Mouse (Mus musculus) embryonic stem cell, embryonic (primary cell): ENCODE measurements around the gene Mafg.

ENCODE experiments used
- CTCF ChIA-PET, 4 experiments: fragments of 300-600 bp in 2 of 4; fragments of 350-600 bp in 2 of 4; sonication (Branson Sonifier 250); formaldehyde crosslinking; loops; one replicate each; lab custom pipeline; 2022; ENCODE audit warnings: inconsistent platforms in 2 of 4; lab: Charles Lee
- POLR2A ChIA-PET, 4 experiments: fragments of 300-600 bp in 2 of 4; fragments of 350-600 bp in 2 of 4; sonication (Branson Sonifier 250); formaldehyde crosslinking; loops; one replicate each; lab custom pipeline; 2022; ENCODE audit warnings: antibody characterized with exemption in 4 of 4, inconsistent platforms in 1 of 4; lab: Charles Lee

Mafg gene

DNA sequence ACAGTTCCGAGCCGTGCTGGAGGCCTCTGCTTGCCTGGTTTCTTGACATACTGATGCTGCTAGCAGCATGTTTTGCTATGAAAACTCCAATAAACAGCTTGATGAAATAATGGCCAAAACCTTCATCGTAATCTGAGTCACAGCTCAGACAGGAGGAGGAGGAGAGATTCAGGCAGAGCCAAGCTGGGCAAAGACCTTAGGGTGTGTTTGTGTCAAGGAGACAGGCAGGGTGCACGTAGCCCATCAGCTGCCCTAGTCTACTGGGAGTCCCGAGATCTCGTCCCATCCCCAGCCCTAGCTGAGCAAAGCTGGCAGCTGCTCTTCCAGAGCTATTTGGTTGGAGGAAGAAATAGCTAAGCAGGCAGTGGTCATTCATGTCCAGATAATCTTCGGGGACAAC is 27.7 kb downstream of the Mafg start:
- ChIA-PET CTCF (interaction anchor here in 3 of 4 experiments (0.6 to 3.1 kb wide), 4 partner anchors 11 to 117 kb away, joined by 3 to 7 read pairs (median 4); no protein-coding TSS in a partner anchor), POLR2A (interaction anchor here in 3 of 4 experiments (0.6 to 8.3 kb wide), 25 partner anchors 9 to 252 kb away, joined by 3 to 149 read pairs (median 5); partner anchors contain the start of genes P4hb (in 2 of the 3), Alyref (in 1 of the 3), Anapc11 (in 1 of the 3) and Mafg (in 1 of the 3))

GRCm38 (mm10) chr11:120603545-120603944 is 29.9 kb downstream of the Mafg start:
- POLR2A ChIA-PET, result interaction anchor here in 3 of 4 experiments (0.6 to 1.9 kb wide), 10 partner anchors 9 to 41 kb away, joined by 3 to 5 read pairs (median 3); partner anchors contain the start of genes Arhgdia (in 1 of the 3), P4hb (in 1 of the 3) and Pycr1 (in 1 of the 3)
- CTCF ChIA-PET, result interaction anchor here in 1 of 4 experiments (0.6 kb wide), 1 partner anchor 333 kb away, joined by 7 read pairs; no protein-coding TSS in a partner anchor

DNA sequence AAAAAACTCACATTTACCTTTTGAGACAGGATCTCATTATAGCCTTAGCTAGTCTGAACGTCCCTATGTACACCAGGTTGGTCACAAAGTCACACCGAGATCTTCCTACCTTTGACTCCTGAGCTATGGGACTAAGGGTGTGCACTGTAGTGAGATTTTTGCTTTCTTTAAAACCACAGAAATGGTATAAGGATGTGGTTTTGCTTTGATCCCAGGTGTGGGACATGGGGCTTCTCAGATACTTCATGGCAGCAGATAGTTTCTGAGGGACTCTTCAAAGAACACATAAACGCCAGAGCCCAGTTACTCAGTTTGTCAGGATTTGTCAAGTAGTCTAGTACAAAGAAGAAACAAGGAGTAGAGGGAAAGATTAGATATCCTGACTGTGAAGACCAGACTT is 32.7 kb downstream of the Mafg start:
- CTCF ChIA-PET, result interaction anchor here in 1 of 4 experiments (0.6 kb wide), 1 partner anchor 16 kb away, joined by 3 read pairs; no protein-coding TSS in a partner anchor

DNA sequence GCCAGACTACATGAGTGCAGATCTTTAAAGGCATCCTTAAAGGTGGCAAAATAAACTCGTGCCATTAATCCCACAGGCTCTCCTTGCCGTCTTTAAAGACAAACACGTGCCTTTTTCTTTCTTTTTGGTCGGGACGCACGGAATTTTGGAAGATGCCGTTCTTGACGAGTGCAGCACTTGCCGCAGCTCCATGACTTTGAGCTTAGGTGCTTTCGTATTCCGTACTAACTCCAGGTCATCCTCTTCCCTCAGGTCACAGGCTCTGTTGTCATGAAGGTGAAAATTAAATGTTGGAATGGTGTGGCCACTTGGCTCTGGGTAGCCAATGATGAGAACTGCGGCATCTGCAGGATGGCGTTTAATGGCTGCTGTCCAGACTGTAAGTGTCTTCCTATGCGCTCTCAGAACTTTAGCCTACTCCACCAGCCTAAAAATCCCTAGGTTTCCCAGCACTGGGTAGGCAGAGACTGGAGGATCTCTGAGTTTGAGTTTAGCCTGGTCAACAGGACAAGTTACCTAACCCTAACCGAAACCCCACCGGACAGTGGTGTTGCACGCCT is 34.3 kb downstream of the Mafg start:
- ChIA-PET POLR2A (interaction anchor here in 3 of 4 experiments (0.6 to 12.3 kb wide), 16 partner anchors 9 to 348 kb away, joined by 3 to 215 read pairs (median 4); partner anchors contain the start of genes Npb (in 2 of the 3), P4hb (in 2 of the 3), Arhgdia (in 1 of the 3) and Mafg (in 1 of the 3)), CTCF (no interaction called here)

More for the DNA sequence above, 32.7 kb downstream of the Mafg start:
- POLR2A ChIA-PET, result interaction anchor here in 2 of 4 experiments (0.7 to 1.5 kb wide), 4 partner anchors 9 to 1601 kb away, joined by 3 to 5 read pairs (median 3); no protein-coding TSS in a partner anchor

- POLR2A ChIA-PET, result interaction anchor here (0.5 to 12.3 kb wide), 37 partner anchors 8 to 1687 kb away, joined by 3 to 215 read pairs (median 4); partner anchors contain the start of genes P4hb (in 3 of the 4), Mafg (in 2 of the 4), Npb (in 2 of the 4) and Arhgdia (in 1 of the 4)
- CTCF ChIA-PET, result interaction anchor here in 1 of 4 experiments (1.5 kb wide), 1 partner anchor 19 kb away, joined by 6 read pairs; no protein-coding TSS in a partner anchor
Measured at GRCm38 (mm10) chr11:120598283-120598989, 35.0 kb downstream of the Mafg start, which contains the start of the genes Alyref and Anapc11. TSS of gene Alyref (minus strand) at chr11:120598365. TSS of gene Anapc11 (plus strand) at chr11:120598421.

DNA sequence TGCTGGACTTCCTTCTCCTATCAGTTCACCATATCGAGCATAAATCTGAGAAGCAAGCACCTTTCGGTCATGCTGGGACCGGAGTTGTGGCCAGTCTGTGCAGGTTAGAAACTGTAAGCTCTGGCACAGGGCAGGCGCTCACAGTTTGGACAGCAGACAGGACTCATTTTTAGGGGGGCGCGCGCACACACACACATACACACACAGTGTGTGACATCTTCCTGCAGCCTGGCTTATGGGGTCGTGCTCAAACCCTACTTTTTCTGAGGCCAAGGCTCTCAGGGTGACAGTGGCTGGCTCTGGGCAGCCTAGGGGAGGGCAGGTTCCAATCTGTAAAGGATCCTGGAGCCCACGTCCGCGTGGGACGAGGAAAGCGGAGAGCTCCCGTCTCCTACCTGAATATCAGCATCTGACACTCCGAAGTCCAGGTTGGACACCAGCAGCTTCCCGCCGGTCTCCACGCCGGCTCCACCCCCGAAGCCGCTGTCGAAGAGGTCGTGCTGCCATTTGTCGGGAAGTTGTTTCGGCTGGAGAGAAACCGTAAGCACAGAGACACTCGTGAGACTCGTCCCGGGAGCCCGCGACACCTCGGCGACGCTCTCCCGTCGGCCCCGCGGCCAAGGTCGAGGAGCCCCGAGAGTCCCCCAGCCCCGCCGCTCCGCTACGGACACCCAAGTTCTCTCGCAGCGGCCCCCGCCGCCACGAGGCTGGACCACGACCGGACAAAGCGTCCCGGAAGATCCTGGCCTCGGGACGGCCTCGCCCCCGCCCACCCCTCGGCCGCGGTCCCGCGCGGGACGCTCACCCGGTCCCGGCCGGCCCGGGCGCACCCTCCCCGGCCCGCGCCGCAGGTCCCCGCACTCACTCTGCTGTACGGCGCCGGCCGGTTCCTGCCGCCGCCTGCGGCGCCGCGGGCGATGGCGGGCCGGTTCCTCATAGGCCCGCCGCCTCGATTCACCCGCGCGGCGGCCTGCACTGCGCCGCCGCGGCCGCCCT is 35.9 kb downstream of the Mafg start:
- ChIA-PET POLR2A (interaction anchor here (0.5 to 12.3 kb wide), 45 partner anchors 9 to 550 kb away, joined by 3 to 215 read pairs (median 5); partner anchors contain the start of genes P4hb (in 3 of the 4), Mafg (in 2 of the 4), Npb (in 2 of the 4) and Arl16 (in 1 of the 4)), CTCF (interaction anchor here in 2 of 4 experiments (0.9 to 1.5 kb wide), 4 partner anchors 12 to 18 kb away, joined by 3 to 6 read pairs (median 4); no protein-coding TSS in a partner anchor)

DNA sequence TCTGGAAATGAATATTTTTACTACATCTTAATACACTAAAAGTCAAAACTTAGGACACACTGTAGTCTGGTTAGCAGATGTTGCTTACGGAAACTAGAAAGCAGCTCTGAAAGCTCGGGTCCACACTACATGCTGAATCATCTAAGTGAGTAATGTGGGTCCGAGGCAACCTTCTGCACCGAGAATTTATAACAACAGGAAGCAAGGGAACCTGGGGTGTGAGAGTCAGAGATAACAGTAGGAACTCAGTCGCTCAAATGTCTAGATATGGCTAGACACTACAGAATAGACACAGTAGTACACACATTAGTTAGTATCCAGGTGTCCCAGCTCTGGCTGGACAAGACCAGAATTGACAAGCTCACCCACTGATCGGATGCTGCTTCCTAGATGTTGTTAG is 44.9 kb downstream of the Mafg start:
- CTCF ChIA-PET, result interaction anchor here in 1 of 4 experiments (0.7 to 2.2 kb wide), 2 partner anchors 9 to 12 kb away, joined by 4 to 7 read pairs; no protein-coding TSS in a partner anchor
- POLR2A ChIA-PET, result interaction anchor here in 2 of 4 experiments (0.9 to 12.3 kb wide), 11 partner anchors 6 to 133 kb away, joined by 3 to 215 read pairs (median 7); partner anchors contain the start of genes P4hb (in 2 of the 2), Alyref (in 1 of the 2), Anapc11 (in 1 of the 2) and Npb (in 1 of the 2)

GRCm38 (mm10) chr11:120583937-120584336 is 49.5 kb downstream of the Mafg start:
- CTCF ChIA-PET, result interaction anchor here in 2 of 4 experiments (0.6 to 1.3 kb wide), 7 partner anchors 11 to 72 kb away, joined by 3 read pairs; partner anchors contain the start of gene P4hb (in 1 of the 2)

DNA sequence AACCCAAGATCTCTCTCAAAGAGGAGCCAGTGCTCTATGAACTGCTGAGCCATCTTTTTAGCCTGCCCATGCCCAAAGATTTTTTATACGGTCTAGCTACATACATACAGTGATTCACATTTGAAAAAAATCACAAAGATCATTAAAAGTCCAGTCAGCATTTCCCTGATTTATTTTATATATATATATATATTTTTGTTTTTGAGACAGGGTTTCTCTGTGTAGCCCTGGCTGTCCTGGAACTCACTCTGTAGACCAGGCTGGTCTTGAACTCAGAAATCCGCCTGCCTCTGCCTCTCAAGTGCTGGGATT is 50.5 kb downstream of the Mafg start:
- CTCF ChIA-PET, result interaction anchor here in 3 of 4 experiments (0.5 to 1.9 kb wide), 17 partner anchors 10 to 398 kb away, joined by 3 to 18 read pairs (median 4); partner anchors contain the start of genes Cenpx (in 1 of the 3), Lrrc45 (in 1 of the 3), P4hb (in 1 of the 3) and Pcyt2 (in 1 of the 3)

More at GRCm38 (mm10) chr11:120583937-120584336, 49.5 kb downstream of the Mafg start:
- POLR2A ChIA-PET, result interaction anchor here in 2 of 4 experiments (0.8 to 10.1 kb wide), 13 partner anchors 10 to 94 kb away, joined by 3 to 112 read pairs (median 9); partner anchors contain the start of genes Mafg (in 2 of the 2), P4hb (in 2 of the 2), Alyref (in 1 of the 2) and Anapc11 (in 1 of the 2)

DNA sequence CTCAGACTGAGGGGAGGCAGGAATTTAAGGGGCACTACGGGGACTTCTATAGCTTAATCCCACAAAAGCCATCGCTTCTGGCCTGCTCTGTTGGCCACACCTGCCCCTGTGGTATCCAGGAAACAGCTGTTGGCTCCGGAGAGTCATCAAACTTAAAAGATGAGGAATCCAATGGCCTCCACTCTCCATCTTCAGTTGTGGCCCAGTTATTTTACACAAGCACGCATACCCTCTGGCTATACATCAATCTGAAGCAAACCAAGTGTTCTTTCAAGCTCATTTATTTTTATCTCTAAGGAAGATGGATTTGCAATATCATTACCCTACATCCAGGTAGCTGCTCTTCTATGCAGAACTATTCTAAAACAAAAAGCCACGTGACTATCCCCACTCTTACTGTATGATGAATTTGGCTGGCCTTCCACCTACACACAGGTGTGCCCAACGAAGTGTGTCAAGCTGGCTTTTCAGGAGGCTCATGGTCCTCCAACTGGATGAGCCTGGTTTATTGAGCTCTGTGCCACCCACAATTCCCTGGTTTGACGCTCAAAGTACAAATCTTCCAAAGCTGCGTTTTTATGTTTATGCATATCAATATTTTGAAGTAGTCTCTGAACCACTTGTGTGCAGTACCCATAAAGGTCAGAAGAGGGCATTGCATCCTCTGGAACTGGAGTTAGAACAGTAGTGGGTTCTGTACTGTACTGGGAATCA is 51.0 kb downstream of the Mafg start:
- ChIA-PET CTCF (interaction anchor here (0.5 to 1.9 kb wide), 27 partner anchors 9 to 398 kb away, joined by 3 to 18 read pairs (median 4); partner anchors contain the start of genes P4hb (in 2 of the 4), Cenpx (in 1 of the 4), Lrrc45 (in 1 of the 4) and Pcyt2 (in 1 of the 4)), POLR2A (interaction anchor here (0.6 to 10.1 kb wide), 86 partner anchors 8 to 919 kb away, joined by 3 to 112 read pairs (median 4); partner anchors contain the start of genes P4hb (in 3 of the 4), Slc25a10 (in 3 of the 4), Alyref (in 2 of the 4) and Anapc11 (in 2 of the 4))

More for the DNA sequence above, 50.5 kb downstream of the Mafg start:
- POLR2A ChIA-PET, result interaction anchor here (0.6 to 10.1 kb wide), 56 partner anchors 8 to 368 kb away, joined by 3 to 112 read pairs (median 5); partner anchors contain the start of genes P4hb (in 3 of the 4), Alyref (in 2 of the 4), Anapc11 (in 2 of the 4) and Mafg (in 2 of the 4)

- CTCF ChIA-PET, result interaction anchor here (0.7 to 1.9 kb wide), 21 partner anchors 8 to 195 kb away, joined by 3 to 18 read pairs (median 4); partner anchors contain the start of genes P4hb (in 2 of the 4), Cenpx (in 1 of the 4) and Lrrc45 (in 1 of the 4)
- POLR2A ChIA-PET, result interaction anchor here (0.5 to 10.1 kb wide), 84 partner anchors 8 to 918 kb away, joined by 3 to 112 read pairs (median 4); partner anchors contain the start of genes P4hb (in 3 of the 4), Slc25a10 (in 3 of the 4), Alyref (in 2 of the 4) and Anapc11 (in 2 of the 4)
Measured at GRCm38 (mm10) chr11:120581490-120582267, 51.7 kb downstream of the Mafg start, which contains the start of gene Arhgdia. TSS of gene Arhgdia (minus strand) at chr11:120581624.

DNA sequence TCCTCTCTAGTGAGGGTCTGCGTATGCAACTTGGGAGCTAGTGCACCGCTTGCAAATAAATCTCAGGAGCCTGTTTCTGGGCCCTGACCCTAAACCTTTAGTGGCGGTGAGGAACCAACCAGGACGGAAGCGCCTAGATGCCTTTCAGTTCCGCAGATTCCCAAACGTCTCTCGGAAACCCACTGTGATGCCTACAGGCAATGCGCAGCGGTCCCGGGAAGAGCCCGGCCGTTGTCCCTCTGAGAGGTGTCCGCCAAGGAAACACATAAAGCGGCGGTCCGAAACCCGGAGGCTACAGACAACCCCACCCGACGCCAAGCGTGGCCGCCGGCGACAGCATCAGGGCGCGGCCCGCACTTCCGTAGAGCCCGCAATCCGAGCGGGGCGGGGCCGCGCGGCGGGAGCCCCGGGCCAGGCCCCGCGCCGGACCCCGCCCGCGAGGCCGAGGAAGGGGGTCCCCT is 52.5 kb downstream of the Mafg start:
- POLR2A ChIA-PET, result interaction anchor here (0.8 to 16.3 kb wide), 25 partner anchors 10 to 352 kb away, joined by 3 to 358 read pairs (median 10); partner anchors contain the start of genes Mafg (in 2 of the 4), Pycr1 (in 2 of the 4), Sirt7 (in 2 of the 4) and Alyref (in 1 of the 4)
- CTCF ChIA-PET, result interaction anchor here in 3 of 4 experiments (0.6 to 2.6 kb wide), 20 partner anchors 9 to 412 kb away, joined by 3 to 19 read pairs (median 6); partner anchors contain the start of genes Arl16 (in 1 of the 3), Cenpx (in 1 of the 3), Lrrc45 (in 1 of the 3) and Pycr1 (in 1 of the 3)

GRCm38 (mm10) chr11:120580190-120580589 is 53.2 kb downstream of the Mafg start:
- ChIA-PET CTCF (interaction anchor here (0.5 to 2.6 kb wide), 43 partner anchors 9 to 411 kb away, joined by 3 to 25 read pairs (median 4); partner anchors contain the start of genes Alyref (in 1 of the 4), Anapc11 (in 1 of the 4), Arl16 (in 1 of the 4) and Cenpx (in 1 of the 4)), POLR2A (interaction anchor here (0.6 to 16.3 kb wide), 62 partner anchors 8 to 624 kb away, joined by 3 to 358 read pairs (median 4); partner anchors contain the start of genes Pycr1 (in 3 of the 4), Alyref (in 2 of the 4), Arl16 (in 2 of the 4) and Cenpx (in 2 of the 4))
